Mouse (Mus musculus): ENCODE results near the gene Ifi27l2a. TPM values are rescaled to one million over a fixed set of nuclear protein-coding genes. Genes with fewer than 3 reads are reported as not detected.
"Not testable (repeated sequence)": the region's sequence is repeated elsewhere in the genome, so short reads cannot be mapped to it uniquely, and the experiment has no call there.

Gene Ifi27l2a
- total RNA-seq, 2 experiments from 2014 or later: 0.91 to 0.92 TPM

- H3K27ac ChIP-seq: no peak overlapping the region
- DNase-seq (ENCODE audit: low spot score in 2 of 2): no peak
- no peak for TF ChIP-seq CTCF (conservative IDR thresholded peaks at IDR 0.05)
- no peak overlapping the region for H3K4me3 ChIP-seq
Observed at GRCm38 (mm10) chr12:103453361-103453760, 9.9 kb upstream of the Ifi27l2a start.

DNA sequence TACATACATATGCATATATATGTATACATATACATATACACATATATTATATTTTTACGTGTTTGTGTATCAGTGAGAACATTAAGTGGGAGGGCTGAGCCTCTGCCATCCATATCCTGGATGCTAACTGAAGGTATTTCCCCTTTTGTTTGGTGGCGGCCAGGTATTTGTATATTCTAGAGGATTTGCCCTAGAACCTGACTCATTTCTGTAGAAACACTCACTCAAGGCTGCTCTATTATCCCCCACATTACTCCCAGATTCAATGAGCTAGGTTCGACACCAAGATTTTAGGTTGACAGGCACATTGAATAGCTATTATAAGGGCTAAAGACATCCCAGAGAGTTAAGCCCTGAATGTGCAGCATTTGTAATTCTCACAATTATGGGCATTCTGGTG is 1.6 kb upstream of the Ifi27l2a start:
- H3K27ac ChIP-seq: no peak overlapping the region
- no peak overlapping the region for H3K4me3 ChIP-seq
- DNase-seq (ENCODE audit: low spot score in 2 of 2): no peak
- TF ChIP-seq CTCF (conservative IDR thresholded peaks at IDR 0.05): no peak

GRCm38 (mm10) chr12:103444261-103444660 is 781 bp upstream of the Ifi27l2a start:
- H3K4me3 ChIP-seq; DNase-seq (ENCODE audit: low spot score in 2 of 2); H3K27ac ChIP-seq: not testable (repeated sequence)

DNA sequence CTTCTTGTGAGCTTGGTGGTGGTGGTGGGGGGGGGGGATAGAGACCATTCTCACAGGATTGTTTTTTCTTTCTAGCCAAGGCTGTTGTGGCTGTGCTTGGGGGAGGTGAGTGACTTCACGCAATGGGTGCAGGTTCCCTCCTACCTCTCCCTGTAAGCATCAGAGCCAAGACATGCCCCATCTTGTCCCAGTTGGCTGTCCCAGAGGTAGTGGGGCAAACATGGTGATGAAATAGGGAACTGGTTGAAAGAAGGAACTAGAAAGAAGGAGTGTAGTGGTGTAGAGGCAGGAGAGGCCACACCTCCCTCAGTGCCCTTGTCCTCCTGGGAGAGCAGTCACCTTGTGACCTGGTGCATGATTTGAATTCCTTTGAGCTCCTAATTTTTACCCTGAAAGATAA is 5.9 kb downstream of the Ifi27l2a start:
- no peak for TF ChIP-seq CTCF (conservative IDR thresholded peaks at IDR 0.05)
- H3K27ac ChIP-seq: no peak overlapping the region

GRCm38 (mm10) chr12:103434861-103435260 is 8.6 kb downstream of the Ifi27l2a start:
- no peak for DNase-seq (ENCODE audit: low spot score in 2 of 2)
- Histone ChIP-seq H3K4me3 (peak overlapping the region; percentile 54), H3K27ac (peak overlapping the region; percentile 64)
- TF ChIP-seq CTCF (conservative IDR thresholded peaks at IDR 0.05): no peak

More for the DNA sequence above, 5.9 kb downstream of the Ifi27l2a start:
- no peak overlapping the region for H3K4me3 ChIP-seq
- no peak for DNase-seq (ENCODE audit: low spot score in 2 of 2)

- Histone ChIP-seq H3K4me3 (peak within 1 kb of the TSS; percentile 54), H3K27ac (peak within 1 kb of the TSS; percentile 64)
- no peak for TF ChIP-seq CTCF (conservative IDR thresholded peaks at IDR 0.05)
- peak; percentile 66 to 86 for DNase-seq (ENCODE audit: low spot score in 2 of 2)
Observed at GRCm38 (mm10) chr12:103433986-103434731, 9.3 kb downstream of the Ifi27l2a start, which contains the start of gene Ifi27. Gene Ifi27, plus strand, starts transcription at chr12:103434211.

DNA sequence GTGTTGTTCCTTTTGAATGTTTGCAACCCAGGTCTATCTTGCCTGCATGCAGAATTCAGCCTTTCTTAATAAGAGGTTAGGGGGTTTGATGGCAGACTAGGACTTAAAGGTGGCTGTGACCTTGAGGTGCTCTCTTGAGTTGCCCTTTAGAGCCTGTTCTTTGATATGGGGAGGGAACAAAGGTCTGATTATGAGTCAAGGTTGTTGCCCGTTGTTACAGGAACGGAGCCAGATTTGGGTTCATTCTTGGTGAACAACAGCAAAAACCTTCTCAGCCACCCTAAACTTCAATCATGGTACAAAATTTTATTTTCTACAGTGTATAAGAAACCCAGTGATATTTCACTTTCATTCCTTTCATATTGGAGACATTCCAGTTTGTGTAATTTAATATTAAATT is 10.1 kb downstream of the Ifi27l2a start:
- TF ChIP-seq CTCF (conservative IDR thresholded peaks at IDR 0.05): no peak
- DNase-seq (ENCODE audit: low spot score in 2 of 2): no peak
- H3K4me3 ChIP-seq: no peak overlapping the region
- H3K27ac ChIP-seq: peak overlapping the region; percentile 64

DNA sequence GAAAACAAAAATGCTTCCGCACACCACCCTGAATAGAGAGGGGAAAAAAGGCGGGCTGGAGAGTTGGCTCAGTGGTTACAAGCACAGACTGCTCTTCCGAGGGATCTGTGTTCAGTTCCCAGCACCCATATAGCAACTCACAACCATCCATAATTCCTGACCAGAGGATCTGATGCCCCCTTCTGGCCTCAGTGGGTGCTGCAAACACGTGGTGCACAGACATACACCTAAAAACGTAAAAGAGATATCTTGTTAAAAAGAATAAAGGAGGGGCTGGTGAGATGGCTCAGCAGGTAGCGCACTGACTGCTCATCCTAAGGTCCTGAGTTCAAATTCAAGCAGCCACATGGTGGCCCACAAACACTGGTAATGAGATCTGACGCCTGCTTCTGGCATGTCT is 16.8 kb downstream of the Ifi27l2a start:
- Histone ChIP-seq H3K4me3 (no peak overlapping the region), H3K27ac (no peak overlapping the region)
- peak; percentile 43 for TF ChIP-seq CTCF (conservative IDR thresholded peaks at IDR 0.05)
- DNase-seq (ENCODE audit: low spot score in 2 of 2): no peak

DNA sequence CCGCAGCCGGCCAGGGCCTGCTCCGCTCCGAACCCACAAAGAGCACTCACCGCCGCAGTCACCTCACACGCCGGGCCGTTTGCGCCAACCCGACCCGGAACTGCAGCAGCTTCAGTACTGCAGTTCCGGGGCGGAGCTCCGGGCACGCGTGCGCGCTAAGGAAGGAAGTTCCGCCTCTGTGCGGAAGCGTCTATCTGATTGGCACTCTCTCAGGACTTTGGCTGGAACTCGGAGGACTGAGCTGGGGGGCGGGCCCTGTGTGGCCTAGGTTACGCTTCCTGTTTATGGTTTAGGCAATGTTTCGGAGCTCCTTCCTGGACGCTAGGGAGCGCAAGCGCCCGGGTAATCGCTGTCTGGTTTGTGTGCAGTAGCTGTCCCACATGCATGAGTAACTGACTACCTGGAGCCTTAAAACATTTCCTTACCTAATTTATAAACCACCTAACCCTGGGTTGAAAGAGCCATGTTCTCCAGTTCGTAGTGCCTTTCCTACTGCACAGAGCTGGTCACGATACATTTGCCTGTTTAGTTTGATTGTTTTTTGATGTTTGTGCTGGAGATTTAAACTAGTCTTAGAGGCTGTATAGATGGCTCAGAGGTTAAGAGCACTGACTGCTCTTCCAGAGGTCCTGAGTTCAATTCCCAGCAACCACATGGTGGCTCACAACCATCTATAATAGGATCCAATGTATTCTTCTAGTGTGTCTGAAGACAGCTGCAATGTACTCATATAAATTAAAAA is 17.6 kb downstream of the Ifi27l2a start, which contains the start of gene Ddx24:
Gene Ddx24 (minus strand): TSS at position 102 of the 742 bp plus-strand sequence.
- DNase-seq (ENCODE audit: low spot score in 2 of 2): peak; percentile 98 to 99
- Histone ChIP-seq H3K4me3 (peak within 1 kb of the TSS; percentile 98), H3K27ac (peak within 1 kb of the TSS; percentile 95)
- TF ChIP-seq CTCF (conservative IDR thresholded peaks at IDR 0.05): peak; percentile 93

DNA sequence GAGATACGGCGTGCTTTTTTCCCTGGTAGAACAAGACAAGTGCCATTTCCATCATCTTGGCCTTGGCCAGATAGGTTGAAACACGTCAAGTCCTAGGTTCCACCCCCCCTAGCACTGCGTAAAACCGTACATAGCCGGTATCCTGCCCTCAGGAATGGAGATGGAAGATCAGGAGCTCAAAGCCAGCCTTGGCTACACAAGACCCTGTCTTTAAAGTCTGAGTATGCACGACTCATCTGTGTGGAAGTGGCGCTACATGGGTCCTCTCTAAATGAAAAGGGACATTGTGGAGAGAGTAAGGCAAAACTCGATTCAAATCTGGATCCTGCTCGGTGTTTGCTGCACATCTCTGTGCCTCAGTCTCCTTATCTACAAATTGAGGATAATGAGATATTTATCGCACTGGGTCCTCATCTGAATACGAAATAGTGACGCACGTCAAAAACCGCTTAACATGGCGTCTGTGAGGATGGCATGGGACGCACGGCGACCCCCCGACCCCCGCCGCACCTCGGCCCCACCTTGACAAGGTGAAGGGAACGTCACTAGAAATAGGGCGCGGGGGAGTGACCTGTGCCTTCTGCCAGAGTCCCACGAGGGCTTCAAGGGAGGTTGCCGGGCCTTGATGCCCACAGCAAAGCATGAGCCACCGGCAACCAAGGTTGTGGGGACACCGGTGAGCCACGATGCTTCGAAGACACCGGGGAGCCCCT is 18.3 kb downstream of the Ifi27l2a start:
- peak overlapping the region; percentile 95 for H3K27ac ChIP-seq
- TF ChIP-seq CTCF (conservative IDR thresholded peaks at IDR 0.05): no peak
- peak in 1 of 2 experiments; percentile 36 for DNase-seq (ENCODE audit: low spot score in 2 of 2)
- H3K4me3 ChIP-seq: peak overlapping the region; percentile 98

DNA sequence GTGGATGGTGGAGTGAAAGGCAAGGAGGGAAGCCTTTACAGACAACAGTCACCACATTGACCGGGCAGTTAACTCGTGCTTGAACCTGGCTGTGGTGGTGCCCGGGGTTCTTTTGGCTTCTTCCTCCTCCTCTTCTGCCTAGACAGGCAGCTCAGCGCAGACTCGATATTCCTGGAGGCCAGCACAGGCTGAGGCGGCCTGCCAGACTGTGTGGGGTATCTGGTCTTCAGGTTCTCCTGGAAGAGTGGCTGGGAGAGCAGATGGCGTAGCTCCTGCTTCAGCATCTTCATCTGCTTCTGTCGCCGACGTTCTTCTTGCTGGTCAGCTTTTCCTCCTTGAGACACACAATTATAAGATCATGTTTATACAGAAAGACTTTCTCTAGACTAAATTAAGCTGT is 35.3 kb downstream of the Ifi27l2a start:
- no peak overlapping the region; the same call in 1 of the 2 replicates for H3K27ac ChIP-seq
- no peak for TF ChIP-seq CTCF (conservative IDR thresholded peaks at IDR 0.05)
- H3K4me3 ChIP-seq: no peak overlapping the region
- DNase-seq (ENCODE audit: low spot score in 2 of 2): peak; percentile 45 to 48

- no peak for DNase-seq (ENCODE audit: low spot score in 2 of 2)
- H3K4me3 ChIP-seq: no peak within 1 kb of the TSS
- H3K27ac ChIP-seq: peak within 1 kb of the TSS; percentile 14; the same call in 1 of the 2 replicates
- TF ChIP-seq CTCF (conservative IDR thresholded peaks at IDR 0.05): no peak
Observed at GRCm38 (mm10) chr12:103407720-103408119, 35.8 kb downstream of the Ifi27l2a start, which contains the start of gene 9330161L09Rik. Gene 9330161L09Rik, minus strand, starts transcription at chr12:103407820.

- no peak overlapping the region for H3K4me3 ChIP-seq
- H3K27ac ChIP-seq: no peak overlapping the region
- no peak for DNase-seq (ENCODE audit: low spot score in 2 of 2)
- no peak for TF ChIP-seq CTCF (conservative IDR thresholded peaks at IDR 0.05)
Observed at GRCm38 (mm10) chr12:103404131-103404530, 39.3 kb downstream of the Ifi27l2a start.
